Mouse (Mus musculus) E14TG2a.4 (cell line): ENCODE results near the gene Csf2rb.
A peak's percentile ranks its signal among the peaks of the same experiment; 100 is the strongest.

Experiments
- H3K27me3 ChIP-seq: 2 replicates; pipeline ENCODE4 v1.6.1; 2014; ENCODE audit warnings: low read length, control low read depth; ENCODE audit not compliant: insufficient read depth
- H3K36me3 ChIP-seq: 2 replicates; pipeline ENCODE4 v1.6.1; 2014; ENCODE audit warnings: low read length, control low read depth; ENCODE audit not compliant: insufficient read depth
- H3K4me1 ChIP-seq: replicated peaks from 2 replicates; pipeline ENCODE4 v1.6.1; 2014; ENCODE audit warnings: low read depth, low read length, control low read depth
- H3K4me3 ChIP-seq: replicated peaks from 2 replicates; pipeline ENCODE4 v1.5.1; 2014; ENCODE audit warnings: mild to moderate bottlenecking, low read length
- H3K9me3 ChIP-seq: 2 replicates; pipeline ENCODE4 v1.6.1; 2014; ENCODE audit warnings: low read length, control low read depth
- CTCF ChIP-seq: conservative IDR thresholded peaks from 2 replicates; pipeline ENCODE4 v1.5.1; 2014; ENCODE audit warnings: low read length
- NANOG ChIP-seq: IDR thresholded peaks from 2 replicates; pipeline ENCODE4 v1.6.1; 2014; ENCODE audit warnings: borderline replicate concordance, low read length, mixed read lengths
- POU5F1 ChIP-seq: IDR thresholded peaks from 2 replicates; pipeline ENCODE4 v1.6.1; 2014; ENCODE audit warnings: low read length, borderline replicate concordance

Csf2rb gene

GRCm38 (mm10) chr15:78366875-78367274, 41.3 kb downstream of the Csf2rb start:
- no peak for TF ChIP-seq NANOG
- no peak for TF ChIP-seq POU5F1
- TF ChIP-seq CTCF = no peak
- no peaks in the 10 kb centered on the region for H3K36me3 ChIP-seq
- H3K9me3 ChIP-seq = no peaks in the 10 kb centered on the region
- no peaks in the 10 kb centered on the region for H3K4me1 ChIP-seq
- no peak overlapping the region for H3K4me3 ChIP-seq
- peaks cover 45% of the 10 kb centered on the region for H3K27me3 ChIP-seq

DNA sequence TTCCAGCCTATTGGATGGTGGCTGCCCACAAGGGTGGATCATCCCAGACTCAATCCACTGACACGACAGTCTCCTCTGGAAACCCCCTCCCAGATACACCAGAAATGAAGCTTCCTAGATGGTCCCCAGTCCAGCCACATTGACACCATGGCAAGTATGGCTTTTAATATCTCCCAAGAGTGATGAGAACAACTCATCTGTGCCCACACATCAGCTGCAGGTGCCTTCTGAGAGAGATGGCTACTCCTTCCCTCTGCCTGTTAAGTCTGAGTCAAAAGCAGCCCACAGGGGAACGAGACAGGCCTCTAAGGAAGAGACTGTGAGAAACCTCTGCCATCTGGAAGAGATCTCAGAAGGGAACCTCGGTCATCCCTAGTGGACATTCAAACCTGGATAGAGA, 42.3 kb downstream of the Csf2rb start:
- H3K36me3 ChIP-seq = no peaks in the 10 kb centered on the region
- H3K4me1 ChIP-seq = no peaks in the 10 kb centered on the region
- H3K27me3 ChIP-seq = peaks cover 50% of the 10 kb centered on the region
- no peaks in the 10 kb centered on the region for H3K9me3 ChIP-seq
- TF ChIP-seq NANOG (no peak), POU5F1 (no peak), CTCF (no peak)
- no peak overlapping the region for H3K4me3 ChIP-seq

DNA sequence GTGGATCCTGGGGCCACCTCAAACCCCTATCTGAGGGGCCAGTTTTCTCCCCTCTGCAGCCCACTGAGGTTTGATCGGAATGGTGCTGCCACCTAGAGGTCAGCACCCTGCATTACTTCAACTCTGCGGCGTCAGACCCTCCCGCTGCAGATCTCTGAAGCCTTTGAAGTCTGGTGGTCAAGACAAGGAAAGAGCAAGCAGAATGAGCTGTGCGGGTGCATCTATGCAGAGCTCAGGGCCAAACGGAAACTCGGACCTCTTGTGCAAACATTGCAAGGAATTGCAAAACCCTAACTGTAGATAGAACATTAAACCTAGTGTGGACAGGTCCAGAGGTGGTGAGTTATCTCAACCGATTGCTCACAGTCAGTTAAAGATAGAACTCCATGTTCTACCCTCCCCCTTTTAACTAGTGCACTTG, 43.4 kb downstream of the Csf2rb start:
- peaks cover 53% of the 10 kb centered on the region for H3K27me3 ChIP-seq
- H3K9me3 ChIP-seq = no peaks in the 10 kb centered on the region
- TF ChIP-seq POU5F1 (no peak), NANOG (no peak), CTCF (peak; percentile 79)
- no peaks in the 10 kb centered on the region for H3K36me3 ChIP-seq
- H3K4me1 ChIP-seq = no peaks in the 10 kb centered on the region
- no peak overlapping the region for H3K4me3 ChIP-seq

DNA sequence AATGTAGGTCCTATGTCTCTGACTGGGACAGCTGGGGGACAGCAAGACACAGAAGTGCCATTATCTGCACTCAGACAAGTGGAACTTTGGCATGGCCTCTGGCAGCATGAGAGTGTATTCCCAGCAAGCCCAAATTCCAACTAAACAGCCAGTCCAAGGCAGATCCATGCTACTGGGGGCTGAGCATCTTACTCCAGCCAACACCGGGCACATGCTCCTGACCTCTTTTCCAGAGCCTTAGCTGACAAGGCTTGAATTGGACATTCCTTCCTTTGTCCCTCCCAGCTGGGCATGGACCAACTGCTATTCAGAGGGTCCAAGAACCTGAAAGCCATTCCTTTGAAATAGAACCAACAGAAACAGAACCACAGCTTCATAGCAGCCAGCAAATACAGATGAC, 44.1 kb downstream of the Csf2rb start:
- TF ChIP-seq NANOG (no peak), CTCF (no peak), POU5F1 (no peak)
- H3K9me3 ChIP-seq = no peaks in the 10 kb centered on the region

DNA sequence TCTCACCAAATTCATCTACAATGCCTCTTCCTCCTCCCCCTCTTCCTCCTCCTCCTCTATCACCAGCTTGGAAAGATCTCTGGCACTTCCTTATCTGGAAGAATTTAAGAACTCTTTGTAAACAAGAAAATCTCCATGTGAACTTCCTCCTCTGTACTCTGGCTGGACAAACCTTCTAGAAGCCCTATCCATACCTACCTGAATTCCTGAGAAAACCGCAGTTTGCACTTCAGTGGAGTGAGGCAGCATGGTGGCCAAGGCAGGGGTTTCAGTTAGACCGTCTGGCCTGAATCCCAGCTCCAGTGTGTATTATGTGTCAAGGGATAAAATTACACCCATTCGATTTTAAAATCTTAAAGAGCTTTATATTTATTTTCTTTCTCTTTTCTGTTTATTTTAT, 47.2 kb downstream of the Csf2rb start:
- no peaks in the 10 kb centered on the region for H3K36me3 ChIP-seq
- peaks cover 39% of the 10 kb centered on the region for H3K27me3 ChIP-seq
- no peak for TF ChIP-seq NANOG
- no peak for TF ChIP-seq POU5F1
- no peak for TF ChIP-seq CTCF

More for the DNA sequence above, 44.1 kb downstream of the Csf2rb start:
- Histone ChIP-seq H3K27me3 (peaks cover 53% of the 10 kb centered on the region), H3K4me3 (no peak overlapping the region), H3K4me1 (no peaks in the 10 kb centered on the region), H3K36me3 (no peaks in the 10 kb centered on the region)

GRCm38 (mm10) chr15:78374204-78374603, 48.7 kb downstream of the Csf2rb start:
- Histone ChIP-seq H3K27me3 (peaks cover 27% of the 10 kb centered on the region), H3K4me3 (no peak overlapping the region), H3K4me1 (peaks cover 5% of the 10 kb centered on the region; the same call in 1 of the 2 replicates), H3K36me3 (no peaks in the 10 kb centered on the region), H3K9me3 (no peaks in the 10 kb centered on the region)
- TF ChIP-seq CTCF = no peak
- no peak for TF ChIP-seq POU5F1
- TF ChIP-seq NANOG = no peak

More for the DNA sequence above, 47.2 kb downstream of the Csf2rb start:
- Histone ChIP-seq H3K4me1 (no peaks in the 10 kb centered on the region), H3K4me3 (no peak overlapping the region), H3K9me3 (no peaks in the 10 kb centered on the region)

DNA sequence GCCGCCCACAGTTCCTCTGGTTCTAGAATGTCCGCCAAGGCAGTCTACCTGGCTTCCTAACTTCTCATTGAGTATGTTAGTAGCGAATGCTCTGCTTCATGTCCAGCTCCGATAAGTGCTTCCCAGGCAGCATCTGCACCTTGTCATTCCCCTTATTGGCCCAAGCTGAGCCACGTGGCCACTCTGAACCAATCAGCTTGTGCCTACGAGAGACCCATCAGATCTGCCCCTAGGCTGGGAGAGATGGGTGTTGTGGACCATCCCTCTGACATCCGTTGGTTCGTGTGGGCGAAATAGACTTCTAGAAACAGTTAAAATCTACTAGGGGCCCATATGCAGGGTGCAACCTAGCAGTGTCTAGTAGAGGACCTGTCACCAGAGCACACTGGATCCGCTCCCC, 52.3 kb downstream of the Csf2rb start:
- TF ChIP-seq CTCF (no peak), NANOG (no peak), POU5F1 (no peak)
- Histone ChIP-seq H3K4me1 (peaks cover 15% of the 10 kb centered on the region), H3K9me3 (no peaks in the 10 kb centered on the region), H3K27me3 (0 out of 2 replicates have a peak, but pooled peaks cover 5% of the 10 kb centered on the region), H3K36me3 (no peaks in the 10 kb centered on the region), H3K4me3 (no peak overlapping the region)

GRCm38 (mm10) chr15:78378556-78378955, 53.0 kb downstream of the Csf2rb start:
- TF ChIP-seq POU5F1 (no peak), NANOG (no peak), CTCF (no peak)
- H3K4me1 ChIP-seq = peaks cover 17% of the 10 kb centered on the region
- H3K4me3 ChIP-seq = no peak overlapping the region
- no peaks in the 10 kb centered on the region for H3K9me3 ChIP-seq
- no peaks in the 10 kb centered on the region for H3K36me3 ChIP-seq
- 0 out of 2 replicates have a peak, but pooled peaks cover 5% of the 10 kb centered on the region for H3K27me3 ChIP-seq

DNA sequence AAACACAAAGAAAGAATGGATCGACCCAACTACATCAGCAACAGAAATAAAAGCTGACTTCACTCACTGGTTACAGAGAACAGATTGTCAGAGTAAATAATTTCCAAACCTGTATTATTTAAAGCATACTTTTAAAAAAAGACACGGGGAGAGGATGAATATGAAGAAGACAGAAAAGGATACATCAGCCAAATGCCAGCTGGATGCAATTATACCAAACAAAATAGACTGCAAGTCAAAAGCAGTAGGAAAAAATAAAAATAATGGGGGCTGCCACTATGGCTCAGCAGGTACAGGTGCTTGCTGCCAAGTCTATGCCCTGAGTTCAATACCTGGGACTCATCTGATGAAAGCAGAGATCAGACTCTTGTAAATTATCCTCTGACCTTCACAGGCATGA, 54.7 kb downstream of the Csf2rb start:
- H3K4me3 ChIP-seq = no peak overlapping the region

More for the DNA sequence above, 54.7 kb downstream of the Csf2rb start:
- Histone ChIP-seq H3K4me1 (peaks cover 27% of the 10 kb centered on the region), H3K27me3 (peaks cover 8% of the 10 kb centered on the region; the same call in 1 of the 2 replicates), H3K9me3 (no peaks in the 10 kb centered on the region), H3K36me3 (no peaks in the 10 kb centered on the region)
- TF ChIP-seq CTCF (no peak), POU5F1 (no peak), NANOG (no peak)
